Mouse (Mus musculus) midbrain, embryonic 13.5 days (tissue): ENCODE data around the gene Galnt4. TPM values are rescaled to one million over a fixed set of nuclear protein-coding genes. Genes with fewer than 3 reads are reported as not detected.

Experiments used
- ATAC-seq: fragments of 200-750 bp; cut with Nextera tagmentation; 2 replicates; pipeline ENCODE4 v1.8.0; 2017; ENCODE audit warnings: mild to moderate bottlenecking, moderate TSS enrichment, moderate library complexity
- H3K27ac ChIP-seq: fragments of 300-500 bp; sonication (generic); 2 replicates; pipeline ENCODE4 v1.5.1; 2015; ENCODE audit warnings: inconsistent platforms, mild to moderate bottlenecking, moderate library complexity
- H3K27me3 ChIP-seq: fragments of 300-500 bp; sonication (generic); 2 replicates; pipeline ENCODE4 v1.6.1; 2015; ENCODE audit warnings: mild to moderate bottlenecking, inconsistent platforms
- H3K36me3 ChIP-seq: fragments of 300-500 bp; sonication (generic); 2 replicates; pipeline ENCODE4 v1.6.1; 2015; ENCODE audit warnings: mild to moderate bottlenecking, inconsistent platforms
- H3K4me1 ChIP-seq: fragments of 300-500 bp; sonication (generic); replicated peaks from 2 replicates; pipeline ENCODE4 v1.6.1; 2015; ENCODE audit warnings: inconsistent platforms
- H3K4me2 ChIP-seq: fragments of 300-500 bp; sonication (generic); replicated peaks from 2 replicates; pipeline ENCODE4 v1.6.1; 2015; ENCODE audit warnings: moderate library complexity, mild to moderate bottlenecking, inconsistent platforms
- H3K4me3 ChIP-seq: fragments of 300-500 bp; sonication (generic); replicated peaks from 2 replicates; pipeline ENCODE4 v1.5.1; 2015; ENCODE audit warnings: mild to moderate bottlenecking, inconsistent platforms
- H3K9ac ChIP-seq: fragments of 300-500 bp; sonication (generic); replicated peaks from 2 replicates; pipeline ENCODE4 v1.6.1; 2015; ENCODE audit warnings: mild to moderate bottlenecking, inconsistent platforms
- H3K9me3 ChIP-seq: fragments of 300-500 bp; sonication (generic); 2 replicates; pipeline ENCODE4 v1.6.1; 2016; ENCODE audit warnings: mild to moderate bottlenecking, inconsistent platforms
- WGBS: fragments of 180-500 bp; shearing (Covaris S2); methylation state at CpG from one replicate; pipeline ENCODE4 v1.1.7; 2015; 5-methylcytosine and 5-hydroxymethylcytosine counted together
- polyA plus RNA-seq: library from polyadenylated mRNA; unstranded; fragments of >200 nt; fragmentation: Nextera tagmentation; extraction: Ambion mirVana; gene quantifications from 2 replicates; pipeline ENCODE4 v1.2.1, GENCODE M21; 2015

The Galnt4 gene
- polyA plus RNA-seq, 1 experiment from 2014 or later: 3.4 TPM

- Histone ChIP-seq H3K4me2 (no peak overlapping the region), H3K27ac (no peak overlapping the region), H3K9me3 (no peaks in the 10 kb centered on the region), H3K27me3 (no peaks in the 10 kb centered on the region), H3K36me3 (no peaks in the 10 kb centered on the region), H3K9ac (no peak overlapping the region), H3K4me1 (peaks cover 18% of the 10 kb centered on the region), H3K4me3 (no peak overlapping the region)
- ATAC-seq: no peak
- 93% methylated on average over 16 of the region's 16 CpGs for WGBS
Measured at GRCm38 (mm10) chr10:99116650-99117615, 9.0 kb downstream of the Galnt4 start.

- WGBS: 89% methylated on average over 10 of the region's 10 CpGs
Measured at GRCm38 (mm10) chr10:99117876-99118275, 9.9 kb downstream of the Galnt4 start.

GRCm38 (mm10) chr10:99118697-99119096 is 10.7 kb downstream of the Galnt4 start:
- no peak overlapping the region for H3K27ac ChIP-seq
- H3K27me3 ChIP-seq: no peaks in the 10 kb centered on the region
- H3K9ac ChIP-seq: no peak overlapping the region
- 80% methylated on average over 6 of the region's 6 CpGs for WGBS
- H3K4me3 ChIP-seq: no peak overlapping the region
- ATAC-seq: no peak
- H3K4me1 ChIP-seq: peaks cover 13% of the 10 kb centered on the region
- no peaks in the 10 kb centered on the region for H3K36me3 ChIP-seq
- no peaks in the 10 kb centered on the region for H3K9me3 ChIP-seq
- no peak overlapping the region for H3K4me2 ChIP-seq

More at GRCm38 (mm10) chr10:99117876-99118275, 9.9 kb downstream of the Galnt4 start:
- Histone ChIP-seq H3K27me3 (no peaks in the 10 kb centered on the region), H3K9me3 (no peaks in the 10 kb centered on the region), H3K9ac (no peak overlapping the region), H3K27ac (no peak overlapping the region), H3K4me2 (no peak overlapping the region), H3K4me3 (no peak overlapping the region), H3K36me3 (no peaks in the 10 kb centered on the region), H3K4me1 (peaks cover 18% of the 10 kb centered on the region)
- no peak for ATAC-seq

GRCm38 (mm10) chr10:99119471-99119870 is 11.5 kb downstream of the Galnt4 start:
- Histone ChIP-seq H3K9me3 (no peaks in the 10 kb centered on the region), H3K36me3 (no peaks in the 10 kb centered on the region), H3K4me1 (peaks cover 10% of the 10 kb centered on the region; the same call in 1 of the 2 replicates), H3K4me2 (no peak overlapping the region), H3K27ac (no peak overlapping the region), H3K4me3 (no peak overlapping the region), H3K9ac (no peak overlapping the region), H3K27me3 (no peaks in the 10 kb centered on the region)
- ATAC-seq: no peak
- WGBS: 91% methylated on average over 4 of the region's 4 CpGs

GRCm38 (mm10) chr10:99126225-99126624 is 18.3 kb downstream of the Galnt4 start, which contains the start of gene Phxr2:
Gene Phxr2, minus strand, starts transcription at chr10:99126325.
- 94% methylated on average over 4 of the region's 4 CpGs for WGBS
- ATAC-seq: no peak
- no peak within 1 kb of the TSS for H3K4me2 ChIP-seq

GRCm38 (mm10) chr10:99126954-99127353 is 19.0 kb downstream of the Galnt4 start:
- H3K27ac ChIP-seq: no peak overlapping the region
- H3K27me3 ChIP-seq: no peaks in the 10 kb centered on the region
- peaks cover 34% of the 10 kb centered on the region for H3K36me3 ChIP-seq
- peaks cover 15% of the 10 kb centered on the region for H3K4me1 ChIP-seq
- ATAC-seq: no peak
- WGBS: 94% methylated on average over 14 of the region's 14 CpGs
- no peak overlapping the region for H3K4me3 ChIP-seq
- no peaks in the 10 kb centered on the region for H3K9me3 ChIP-seq
- H3K9ac ChIP-seq: no peak overlapping the region
- H3K4me2 ChIP-seq: no peak overlapping the region

More at GRCm38 (mm10) chr10:99126225-99126624, 18.3 kb downstream of the Galnt4 start, which contains the start of gene Phxr2:
- Histone ChIP-seq H3K9me3 (no peaks in the 10 kb centered on the region), H3K27me3 (no peaks in the 10 kb centered on the region), H3K4me3 (no peak within 1 kb of the TSS), H3K9ac (no peak within 1 kb of the TSS), H3K36me3 (peaks cover 27% of the 10 kb centered on the region), H3K4me1 (peaks cover 11% of the 10 kb centered on the region), H3K27ac (no peak within 1 kb of the TSS)

- Histone ChIP-seq H3K4me3 (no peak overlapping the region), H3K36me3 (peaks cover 42% of the 10 kb centered on the region), H3K4me2 (no peak overlapping the region), H3K9me3 (no peaks in the 10 kb centered on the region), H3K27me3 (no peaks in the 10 kb centered on the region), H3K27ac (no peak overlapping the region; the same call in 1 of the 2 replicates), H3K4me1 (peaks cover 19% of the 10 kb centered on the region), H3K9ac (no peak overlapping the region)
- 77% methylated on average over 11 of the region's 11 CpGs for WGBS
- no peak for ATAC-seq
Measured at GRCm38 (mm10) chr10:99127691-99128261, 19.8 kb downstream of the Galnt4 start.

GRCm38 (mm10) chr10:99130611-99131010 is 22.7 kb downstream of the Galnt4 start:
- peaks cover 53% of the 10 kb centered on the region for H3K36me3 ChIP-seq
- no peaks in the 10 kb centered on the region for H3K27me3 ChIP-seq
- no peak for ATAC-seq
- no peak overlapping the region for H3K27ac ChIP-seq
- H3K4me1 ChIP-seq: peaks cover 19% of the 10 kb centered on the region
- H3K9ac ChIP-seq: no peak overlapping the region
- no peaks in the 10 kb centered on the region for H3K9me3 ChIP-seq
- no peak overlapping the region for H3K4me2 ChIP-seq
- no peak overlapping the region for H3K4me3 ChIP-seq
- WGBS: 38% methylated on average over 6 of the region's 6 CpGs

GRCm38 (mm10) chr10:99131298-99131697 is 23.3 kb downstream of the Galnt4 start:
- Histone ChIP-seq H3K4me3 (no peak overlapping the region), H3K9ac (0 out of 2 replicates have a peak overlapping the region, but pooled peaks have one; percentile 2), H3K27me3 (no peaks in the 10 kb centered on the region), H3K27ac (no peak overlapping the region), H3K4me2 (no peak overlapping the region), H3K9me3 (no peaks in the 10 kb centered on the region), H3K36me3 (peaks cover 53% of the 10 kb centered on the region), H3K4me1 (peaks cover 24% of the 10 kb centered on the region)
- no peak for ATAC-seq
- WGBS: 44% methylated on average over 5 of the region's 5 CpGs

GRCm38 (mm10) chr10:99132189-99132588 is 24.2 kb downstream of the Galnt4 start:
- Histone ChIP-seq H3K4me1 (peaks cover 31% of the 10 kb centered on the region), H3K4me3 (no peak overlapping the region), H3K9me3 (no peaks in the 10 kb centered on the region), H3K36me3 (peaks cover 48% of the 10 kb centered on the region), H3K27ac (0 out of 2 replicates have a peak overlapping the region, but pooled peaks have one; percentile 39), H3K4me2 (no peak overlapping the region), H3K9ac (no peak overlapping the region), H3K27me3 (no peaks in the 10 kb centered on the region)
- ATAC-seq: peak; percentile 48; the same call in 1 of the 2 replicates
- 71% methylated on average over 6 of the region's 6 CpGs for WGBS

GRCm38 (mm10) chr10:99132595-99133272 is 24.8 kb downstream of the Galnt4 start:
- Histone ChIP-seq H3K27me3 (no peaks in the 10 kb centered on the region), H3K9ac (no peak overlapping the region), H3K4me3 (no peak overlapping the region), H3K9me3 (no peaks in the 10 kb centered on the region), H3K27ac (0 out of 2 replicates have a peak overlapping the region, but pooled peaks have one; percentile 39), H3K4me1 (peaks cover 31% of the 10 kb centered on the region), H3K4me2 (no peak overlapping the region), H3K36me3 (peaks cover 42% of the 10 kb centered on the region)
- ATAC-seq: no peak
- WGBS: 93% methylated on average over 11 of the region's 11 CpGs
